Mouse (Mus musculus) stomach, postnatal 0 days (tissue): ENCODE data around the gene D17Wsu92e.

Source experiments
- CTCF ChIP-seq: IDR thresholded peaks from 2 replicates; pipeline ENCODE4 v1.5.1; 2016; ENCODE audit warnings: antibody characterized with exemption, low read depth, mild to moderate bottlenecking, moderate library complexity
- EP300 ChIP-seq: optimal IDR thresholded peaks from 2 replicates; pipeline ENCODE3; 2016; ENCODE audit warnings: antibody characterized with exemption

DNA sequence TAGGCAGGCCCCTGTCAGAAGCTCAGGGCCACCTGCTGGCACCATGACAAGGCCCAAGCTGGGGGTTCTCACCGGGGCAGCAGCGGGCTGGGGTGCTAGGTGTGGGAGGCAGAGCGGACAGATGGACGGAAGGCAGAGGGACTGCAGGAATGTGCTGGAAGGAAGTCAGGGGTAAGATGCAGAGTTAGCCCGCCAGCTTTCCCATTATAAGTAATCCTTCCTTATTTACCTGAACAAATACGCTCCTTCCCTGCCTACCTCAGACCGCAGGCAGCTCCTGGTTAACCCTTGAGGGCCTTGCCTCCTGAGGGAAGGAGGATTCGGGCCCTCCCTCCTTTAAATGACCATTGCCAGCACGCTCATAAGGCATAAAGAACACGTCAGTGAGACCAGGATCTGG is 91.7 kb downstream of the D17Wsu92e start, which contains the start of gene Spdef:
- no peak for TF ChIP-seq CTCF
- no peak for TF ChIP-seq EP300
